Mouse (Mus musculus): Measurements from ENCODE around the gene Gm20662.
"Not testable (repeated sequence)": the region's sequence is repeated elsewhere in the genome, so short reads cannot be mapped to it uniquely, and the experiment has no call there.

Gene Gm20662

DNA sequence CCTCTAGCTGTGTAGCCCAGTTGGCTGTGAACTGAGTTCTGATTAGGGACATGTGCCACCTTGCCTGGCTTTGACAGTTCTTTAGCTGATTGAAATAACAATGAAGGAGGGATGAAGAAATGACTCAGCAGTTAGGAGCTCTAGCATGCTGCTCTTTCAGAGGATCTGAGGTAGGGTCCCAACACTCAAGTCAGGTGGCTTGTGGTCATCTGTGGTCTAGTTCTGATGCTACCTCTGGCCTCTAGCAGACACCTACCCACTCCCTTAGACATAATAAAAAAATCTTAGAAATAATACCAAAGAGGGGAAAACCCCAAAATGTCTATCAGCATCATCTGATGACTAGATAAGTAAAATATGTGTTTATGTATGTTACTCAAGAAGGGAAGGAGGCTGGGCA is 14.2 kb downstream of the Gm20662 start:
- no peak for DNase-seq (ENCODE audit: low spot score)

DNA sequence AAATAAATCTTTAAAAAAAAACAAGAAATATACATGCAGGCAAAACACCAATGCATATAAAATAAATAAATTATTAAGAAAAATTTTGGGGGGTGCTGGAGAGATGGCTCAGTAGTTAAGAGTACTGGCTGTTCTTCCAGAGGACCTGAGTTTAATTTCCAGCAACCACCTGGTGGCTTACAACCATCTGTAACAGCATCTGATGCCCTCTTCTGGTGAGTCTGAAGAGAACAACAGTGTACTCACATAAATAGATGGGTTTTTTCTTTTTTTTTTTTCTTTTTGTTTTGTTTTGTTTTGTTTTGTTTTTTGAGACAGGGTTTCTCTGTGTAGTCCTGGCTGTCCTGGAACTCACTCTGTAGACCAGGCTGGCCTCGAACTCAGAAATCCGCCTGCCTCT is 17.4 kb downstream of the Gm20662 start:
- not testable (repeated sequence) for DNase-seq (ENCODE audit: low spot score)

GRCm38 (mm10) chr9:108017127-108017526 is 21.0 kb downstream of the Gm20662 start:
- DNase-seq (ENCODE audit: low spot score): no peak

- no peak for DNase-seq (ENCODE audit: low spot score)
These were observed 24.6 kb downstream of the Gm20662 start for GRCm38 (mm10) chr9:108020741-108021140.

DNA sequence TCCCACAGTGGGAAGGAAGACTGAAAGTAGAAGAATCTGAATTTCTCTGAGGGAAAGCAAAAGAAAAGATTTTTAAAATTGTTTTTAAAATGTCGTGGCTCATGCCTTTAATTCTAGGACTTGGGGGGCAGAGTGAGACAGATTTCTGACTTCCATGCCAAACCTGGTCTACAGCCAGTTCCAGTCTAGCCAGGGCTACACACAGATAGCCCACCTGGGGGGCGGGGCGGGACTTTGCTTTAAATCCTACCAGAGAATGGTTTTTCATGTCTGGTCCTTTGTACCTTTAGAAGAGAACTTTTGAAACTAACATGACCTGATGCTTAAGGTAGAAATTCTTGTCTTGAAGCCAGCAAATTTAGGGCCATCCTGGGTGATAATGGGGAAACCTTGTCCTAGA is 27.1 kb downstream of the Gm20662 start:
- DNase-seq (ENCODE audit: low spot score): no peak

GRCm38 (mm10) chr9:108026584-108026983 is 30.4 kb downstream of the Gm20662 start:
- DNase-seq (ENCODE audit: low spot score): no peak

- no peak for DNase-seq (ENCODE audit: low spot score)
These were observed 31.7 kb downstream of the Gm20662 start for GRCm38 (mm10) chr9:108027867-108028266.

DNA sequence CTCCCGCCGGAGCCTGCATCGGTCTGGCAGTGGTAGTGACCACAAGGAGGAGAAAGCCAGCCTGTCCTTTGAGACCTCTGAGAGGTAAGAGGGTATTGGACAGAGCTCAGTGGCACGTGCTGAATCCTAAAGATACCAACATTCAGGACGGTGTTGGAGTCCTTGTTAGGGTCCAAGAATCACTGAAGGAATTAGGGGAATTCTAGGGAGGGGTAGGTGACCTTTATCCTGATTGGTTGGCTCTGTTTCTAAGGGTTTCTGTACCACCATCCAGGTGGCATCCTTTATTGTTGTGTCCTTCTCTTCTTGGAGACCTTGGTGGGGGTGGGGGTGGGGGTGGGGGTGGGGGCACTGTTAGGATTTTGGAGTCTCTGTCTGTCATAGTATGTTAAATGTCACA is 36.0 kb downstream of the Gm20662 start:
- DNase-seq (ENCODE audit: low spot score): no peak

DNA sequence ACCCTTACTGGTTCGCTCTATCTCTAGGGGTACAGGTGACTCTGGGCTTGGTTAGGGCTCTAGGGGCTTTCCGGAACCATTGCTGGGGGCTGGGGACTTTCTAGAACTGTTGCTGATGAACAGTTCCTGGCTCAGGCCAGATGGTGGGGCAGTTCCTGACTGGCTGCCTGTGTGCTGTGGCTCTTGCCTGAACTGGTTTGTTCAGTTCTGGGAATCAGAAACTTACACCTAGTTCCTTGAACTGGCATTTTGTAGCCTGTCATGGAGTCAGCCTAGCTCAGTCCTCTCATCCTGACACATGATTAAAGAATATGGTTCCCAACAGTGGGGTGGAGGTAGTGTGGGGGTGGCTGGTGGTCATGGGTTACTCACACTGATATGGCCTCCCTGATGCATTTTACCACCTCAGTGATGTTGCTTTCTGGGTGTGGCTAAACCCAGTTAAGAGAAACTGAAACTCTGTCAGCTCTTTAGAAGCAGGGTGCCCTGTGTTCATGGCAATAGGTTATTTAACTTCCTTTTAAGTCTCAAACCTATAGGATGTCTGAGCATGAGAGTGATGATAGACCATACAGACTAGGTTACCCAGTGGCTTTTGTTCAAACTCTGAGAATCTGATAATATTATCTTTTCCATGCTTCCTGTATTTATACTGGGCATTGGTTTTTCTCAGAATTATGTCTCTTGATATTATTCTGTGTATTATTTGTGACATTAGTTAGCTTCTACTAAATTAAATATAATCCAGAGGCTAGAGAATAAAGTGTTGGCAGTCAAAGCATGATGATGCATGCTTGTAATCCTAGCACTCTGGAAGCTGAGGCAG is 39.4 kb downstream of the Gm20662 start:
- DNase-seq (ENCODE audit: low spot score): no peak

- no peak for DNase-seq (ENCODE audit: low spot score)
These were observed 48.8 kb downstream of the Gm20662 start for GRCm38 (mm10) chr9:108044751-108045492.

GRCm38 (mm10) chr9:108046582-108046981 is 50.4 kb downstream of the Gm20662 start:
- DNase-seq (ENCODE audit: low spot score): no peak

- DNase-seq (ENCODE audit: low spot score): no peak
These were observed 51.7 kb downstream of the Gm20662 start for GRCm38 (mm10) chr9:108047601-108048565.

DNA sequence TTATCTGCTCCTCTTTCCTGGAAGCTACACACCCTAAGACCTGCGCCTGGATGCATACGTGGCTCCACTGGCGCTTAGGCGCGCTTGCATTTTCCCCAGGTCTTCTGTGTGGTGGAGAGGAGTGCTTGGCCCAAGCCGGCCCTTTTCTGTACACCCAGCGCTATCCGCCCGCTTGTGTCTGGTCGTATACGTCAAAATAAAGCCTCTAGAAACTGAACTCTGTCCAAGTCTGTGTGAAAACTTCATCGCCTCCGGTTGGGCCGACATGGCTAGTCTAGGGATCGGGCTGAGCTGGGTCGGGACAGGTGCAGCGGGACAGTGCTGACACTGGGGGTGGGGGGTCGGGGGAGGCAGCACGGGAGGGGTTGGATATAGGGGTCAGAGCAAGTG is 52.4 kb downstream of the Gm20662 start:
- no peak for DNase-seq (ENCODE audit: low spot score)

GRCm38 (mm10) chr9:108049016-108049455 is 52.9 kb downstream of the Gm20662 start, which contains the start of gene Gmppb:
Gene Gmppb (plus strand): TSS chr9:108049242.
- peak; percentile 97 for DNase-seq (ENCODE audit: low spot score)

DNA sequence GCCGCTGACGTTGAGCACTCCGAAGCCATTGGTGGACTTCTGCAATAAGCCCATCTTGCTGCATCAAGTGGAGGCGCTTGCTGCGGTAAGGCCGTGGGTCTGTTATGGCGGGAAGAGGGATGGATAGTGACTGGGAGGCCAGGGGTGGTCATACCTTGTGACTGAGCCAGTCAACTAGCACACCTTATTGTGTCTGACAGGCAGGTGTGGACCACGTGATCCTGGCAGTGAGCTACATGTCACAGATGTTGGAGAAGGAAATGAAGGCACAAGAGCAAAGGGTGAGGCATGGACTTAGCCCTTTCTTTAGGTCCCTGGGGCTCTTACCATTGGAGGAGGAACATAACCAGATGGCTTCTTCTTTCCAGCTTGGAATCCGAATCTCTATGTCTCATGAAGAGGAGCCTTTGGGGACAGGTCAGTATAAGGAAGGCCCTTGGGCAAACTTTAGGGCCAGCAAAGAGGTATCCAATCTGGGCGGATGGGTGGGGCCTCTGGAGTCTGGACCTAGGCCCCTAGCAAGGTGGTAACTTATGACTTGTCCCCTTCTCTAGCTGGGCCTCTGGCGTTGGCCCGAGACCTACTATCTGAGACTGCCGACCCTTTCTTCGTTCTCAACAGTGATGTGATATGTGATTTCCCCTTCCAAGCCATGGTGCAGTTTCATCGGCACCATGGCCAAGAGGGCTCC is 53.6 kb downstream of the Gm20662 start:
- DNase-seq (ENCODE audit: low spot score): no peak

DNA sequence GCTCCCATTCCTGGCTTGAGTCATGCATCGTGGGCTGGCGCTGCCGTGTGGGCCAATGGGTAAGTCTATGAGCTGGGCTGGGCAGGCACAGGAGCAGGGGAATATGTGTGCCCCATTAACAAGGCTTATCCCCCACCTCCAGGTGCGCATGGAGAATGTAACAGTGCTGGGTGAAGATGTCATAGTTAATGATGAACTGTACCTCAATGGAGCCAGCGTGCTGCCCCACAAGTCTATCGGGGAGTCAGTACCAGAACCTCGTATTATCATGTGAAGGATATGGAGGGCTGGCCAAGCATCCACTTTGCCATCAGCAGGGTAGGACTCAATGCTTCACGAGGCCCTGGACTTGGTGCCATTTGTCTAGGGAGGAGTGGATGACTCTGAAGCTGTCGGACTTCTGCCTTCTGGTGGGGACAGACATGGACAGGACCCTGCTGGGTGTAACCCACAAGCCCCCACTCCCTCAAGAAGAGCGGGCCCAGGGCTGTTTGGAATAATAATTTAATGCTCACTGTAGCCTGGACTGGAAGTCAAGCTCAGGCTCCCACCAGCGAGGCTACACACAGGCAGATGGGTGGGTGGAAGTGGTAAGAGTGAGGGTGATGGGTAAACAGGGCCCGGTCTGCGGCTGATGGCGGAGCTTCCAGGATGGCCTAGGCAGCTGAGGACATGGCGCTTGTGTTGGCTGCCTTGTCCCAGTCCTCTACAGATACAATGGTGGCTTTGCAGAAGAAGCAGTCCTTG is 55.2 kb downstream of the Gm20662 start:
- no peak for DNase-seq (ENCODE audit: low spot score)

DNA sequence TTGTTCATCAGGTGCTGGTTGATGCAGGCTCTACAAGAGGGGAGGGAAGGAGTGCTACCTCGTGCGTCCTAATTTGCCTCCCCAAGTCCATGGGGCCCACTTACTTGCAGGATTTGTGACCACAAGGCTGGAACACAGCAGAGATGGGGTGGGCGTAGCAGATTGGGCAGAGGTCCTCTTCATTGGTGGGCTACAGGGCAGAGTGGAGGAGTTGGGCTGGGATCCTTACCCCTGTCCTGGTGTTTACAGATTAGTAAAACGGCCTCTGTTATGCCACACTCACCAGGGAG is 55.7 kb downstream of the Gm20662 start:
- no peak for DNase-seq (ENCODE audit: low spot score)

- no peak for DNase-seq (ENCODE audit: low spot score)
These were observed 56.3 kb downstream of the Gm20662 start for GRCm38 (mm10) chr9:108052411-108052810.

DNA sequence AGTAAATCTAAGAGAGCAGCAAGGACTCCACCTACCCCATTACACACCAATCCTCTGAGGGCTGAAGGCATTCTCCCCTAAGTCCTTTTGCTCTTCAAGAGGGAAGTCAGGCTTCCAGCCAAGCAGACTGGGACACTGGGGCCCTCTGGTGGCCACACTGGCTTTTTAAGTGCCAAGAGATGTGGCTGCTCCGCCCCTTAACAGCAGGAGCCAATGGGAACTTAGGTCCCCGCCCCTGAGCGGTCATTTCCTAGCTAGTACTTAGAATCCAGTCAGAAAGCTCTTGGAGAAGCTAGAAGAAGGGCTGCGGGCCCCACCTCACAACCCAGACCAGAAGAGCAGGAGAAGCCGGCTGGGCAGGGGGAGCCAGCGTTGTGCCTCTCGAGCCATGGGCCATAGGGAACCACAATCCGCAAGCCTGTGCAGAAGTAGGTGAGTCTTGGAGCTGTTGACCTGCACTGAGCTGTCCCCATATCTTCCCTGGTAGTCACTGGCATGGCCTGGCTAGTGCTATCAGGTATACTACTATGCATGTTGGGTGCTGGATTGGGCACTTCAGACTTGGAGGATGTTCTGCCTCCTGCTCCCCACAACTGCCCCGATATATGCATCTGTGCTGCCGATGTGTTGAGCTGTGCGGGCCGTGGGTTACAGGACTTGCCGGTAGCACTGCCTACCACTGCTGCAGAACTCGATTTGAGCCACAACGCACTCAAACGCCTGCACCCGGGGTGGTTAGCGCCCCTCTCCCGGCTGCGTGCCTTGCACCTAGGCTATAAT is 56.9 kb downstream of the Gm20662 start, which contains the start of gene Amigo3:
Amigo3 (plus strand) TSS at position 275 of the 780 bp plus-strand sequence.
- peak; percentile 98 for DNase-seq (ENCODE audit: low spot score)

- no peak for DNase-seq (ENCODE audit: low spot score)
These were observed 57.6 kb downstream of the Gm20662 start for GRCm38 (mm10) chr9:108053665-108054225.

Data from layer of hippocampus, adult 11-12 months (tissue).